Comparison of ENCODE assay signal across 8 mouse cellular contexts in genomic region chr8:70897021-70897680, GRCm38 (mm10). TPM values are rescaled to one million over a fixed set of nuclear protein-coding genes. Genes with fewer than 3 reads are reported as not detected.
A peak's percentile ranks its signal among the peaks of the same experiment; 100 is the strongest.
DNase-seq lines count a peak whose midpoint lies in the region; ATAC-seq lines count a peak whose summit lies in the region.

Rpl18a (minus strand) TSS chr8:70897412.

- peaks cover 22% of the 10 kb centered on the region for H3K27me3 ChIP-seq in intestine, embryonic 14.5 days (replicated peaks; ENCODE audit: control insufficient read depth, insufficient read depth, low read length)

- intact Hi-C loops in left cerebral cortex, postnatal 14 days (cut with DNase I): loop anchor here (1.0 to 10.0 kb wide), 2 partner anchors 24 to 478 kb away; partner anchors contain the start of genes Ccdc124 and Ocel1

- peak within 1 kb of the TSS; percentile 97 for H3K9ac ChIP-seq in intestine, embryonic 14.5 days (ENCODE audit: low read length)

- peak within 1 kb of the TSS; percentile 84 for H3K4me2 ChIP-seq in intestine, embryonic 14.5 days (ENCODE audit: low read length)

- peak within 1 kb of the TSS; percentile 98 for H3K4me3 ChIP-seq in intestine, embryonic 14.5 days (ENCODE audit: low read depth, low read length)

- WGBS in intestine, embryonic 14.5 days: under 1% methylated on average over 60 of the region's 60 CpGs

- ATAC-seq in intestine, embryonic 14.5 days (replicated peaks; ENCODE audit: low FRiP score, low TSS enrichment, low read depth): peak; percentile 97

- 0 out of 2 replicates have a peak, but pooled peaks cover 4% of the 10 kb centered on the region for H3K4me1 ChIP-seq in intestine, embryonic 14.5 days (replicated peaks; ENCODE audit: control insufficient read depth, insufficient read depth, low read length)

- no peaks in the 10 kb centered on the region for H3K9me3 ChIP-seq in intestine, embryonic 14.5 days (ENCODE audit: control insufficient read depth, low read length)

- DNase-seq in adrenal gland, adult 18-20 months (ENCODE audit: low spot score in 2 of 2): peak; percentile 84 to 87
- peak; percentile 99 for DNase-seq in embryo, embryonic 11 days
- DNase-seq in gastrocnemius, postnatal 25 days: peak; percentile 95
- peak; percentile 96 for DNase-seq in intestine, embryonic 14.5 days (ENCODE audit: low spot score)
- peak; percentile 96 to 99 for DNase-seq in left cerebral cortex, postnatal 14 days (ENCODE audit: low spot score in 2 of 2)
- DNase-seq in mesoderm, embryonic 11.5 days (ENCODE audit: low read depth, low spot score): peak; percentile 98
- DNase-seq in right cerebral cortex, postnatal 36 days (ENCODE audit: low spot score in 2 of 2): peak; percentile 97 to 98
- peak; percentile 97 for DNase-seq in yolk sac, embryonic 10.5 days (ENCODE audit: low spot score)

- peak within 1 kb of the TSS; percentile 58 for H3K27ac ChIP-seq in intestine, embryonic 14.5 days (ENCODE audit: low read depth)

- H3K36me3 ChIP-seq in intestine, embryonic 14.5 days (ENCODE audit: control insufficient read depth, insufficient read depth, low read length): peaks cover 29% of the 10 kb centered on the region

RNA-seq across cellular contexts. Expression of gene Rpl18a, which starts in this region (rescaled TPM):
- total RNA-seq in adrenal gland, adult 18-20 months (2021): 1,000 to 10,000 TPM; 1,253 to 1,401 TPM
- 100 to 1,000 TPM; 829 to 878 TPM for total RNA-seq in gastrocnemius, postnatal 25 days (2021)
- 6,009 and 6,086 TPM in 2 replicates for polyA plus RNA-seq in intestine, embryonic 14.5 days (2014; fragmentation: Nextera tagmentation; extraction: Ambion mirVana)
- 100 to 1,000 TPM; 581 to 588 TPM for total RNA-seq in left cerebral cortex, postnatal 14 days (2021)

Comparison
In these comparisons a context has a peak if more than half of its experiments do, and no peak if none do; other contexts are left out.
1. Peak in every context shown above with its lines: DNase-seq, ATAC-seq, H3K4me3 ChIP-seq and H3K27ac ChIP-seq.